Mouse (Mus musculus): ENCODE results near the gene Epdr1.

DNA sequence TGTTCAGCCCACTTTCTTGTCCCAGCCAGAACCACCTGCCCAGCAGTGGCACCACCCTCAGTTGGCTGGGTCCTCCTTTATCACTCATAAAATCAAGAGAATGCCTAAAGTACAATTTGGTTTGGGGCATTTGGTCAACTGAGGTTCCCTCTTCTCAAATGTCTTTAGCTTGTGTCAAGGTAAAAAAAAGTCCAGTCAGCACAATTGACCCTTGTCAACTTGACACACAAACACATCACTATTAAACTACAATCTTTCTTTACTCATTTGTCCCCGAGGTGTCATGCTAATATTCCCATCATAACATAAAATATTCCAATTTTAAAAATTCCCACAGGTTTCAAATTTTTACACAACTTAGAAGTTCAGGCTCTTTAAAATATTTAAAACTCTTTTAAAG lies 5.4 kb downstream of the Epdr1 start:
- TF ChIP-seq CTCF (conservative IDR thresholded peaks at IDR 0.05; ENCODE audit: low read length) (no peak), POU5F1 (IDR thresholded peaks at IDR 0.05; ENCODE audit: borderline replicate concordance, low read length) (no peak), NANOG (IDR thresholded peaks at IDR 0.05; ENCODE audit: borderline replicate concordance, low read length) (no peak)
